Mouse (Mus musculus): ENCODE results near the gene Snw1. TPM values are rescaled to one million over a fixed set of nuclear protein-coding genes. Genes with fewer than 3 reads are reported as not detected.

The Snw1 gene
- polyA plus RNA-seq, 1 experiment from 2014 or later: 102 TPM

- Histone ChIP-seq H3K4me1 (ENCODE audit: control insufficient read depth, insufficient read depth, low read length) (no peaks in the 10 kb centered on the region), H3K27me3 (replicated peaks; ENCODE audit: control insufficient read depth, insufficient read depth, low read length) (no peaks in the 10 kb centered on the region), H3K4me3 (ENCODE audit: low read depth, low read length) (no peak overlapping the region), H3K9ac (ENCODE audit: low read depth, low read length) (no peak overlapping the region), H3K4me2 (ENCODE audit: low read depth, low read length) (no peak overlapping the region), H3K9me3 (ENCODE audit: control insufficient read depth, low read length) (no peaks in the 10 kb centered on the region), H3K27ac (replicated peaks; ENCODE audit: low read depth, low read length) (no peak overlapping the region), H3K36me3 (ENCODE audit: control insufficient read depth, insufficient read depth, low read length) (peaks cover 88% of the 10 kb centered on the region)
- ATAC-seq (ENCODE audit: low read depth) (peak; percentile 58; the same call in 1 of the 2 replicates), DNase-seq (ENCODE audit: low spot score) (no peak)
- 78% methylated on average over 8 of the region's 8 CpGs for whole genome bisulfite sequencing
These were observed 43.2 kb downstream of the Snw1 start for GRCm38 (mm10) chr12:87428885-87429284.

- H3K36me3 ChIP-seq (ENCODE audit: control insufficient read depth, insufficient read depth, low read length): peaks cover 86% of the 10 kb centered on the region
- ATAC-seq (ENCODE audit: low read depth): no peak
- WGBS: 94% methylated on average over 2 of the region's 2 CpGs
These were observed 43.8 kb downstream of the Snw1 start for GRCm38 (mm10) chr12:87428295-87428694.

DNA sequence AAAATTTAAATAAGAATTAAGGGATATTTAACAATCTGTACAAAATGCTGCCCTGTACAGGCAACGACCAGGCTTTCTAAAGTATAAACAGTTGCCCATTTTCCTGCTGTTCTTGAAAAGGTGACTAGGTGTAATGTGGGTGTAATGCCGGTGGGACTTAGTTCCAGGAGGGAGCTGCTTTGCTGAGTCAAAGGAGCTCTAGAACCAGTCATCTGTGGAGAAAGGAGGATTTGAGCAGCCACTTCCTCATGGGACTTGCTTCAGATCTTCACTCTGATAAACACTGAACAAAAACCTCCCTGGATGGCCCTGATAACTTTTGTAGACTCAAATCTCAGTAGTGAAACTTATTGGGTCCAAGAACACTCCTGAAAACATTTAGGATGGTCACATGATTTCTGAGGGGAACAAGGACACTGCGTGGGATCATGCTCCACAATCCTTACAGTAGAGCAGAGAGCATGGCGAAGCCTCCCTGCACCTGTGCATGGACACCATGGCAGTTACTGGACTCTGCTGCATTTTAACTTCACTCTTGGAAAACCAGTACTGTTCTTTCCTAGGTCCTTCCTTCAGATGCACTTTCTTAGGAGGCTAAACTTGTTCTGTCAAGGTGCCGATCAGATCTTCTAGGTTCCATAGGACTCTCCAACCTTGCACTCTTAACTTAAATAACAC, 45.6 kb downstream of the Snw1 start:
- H3K4me1 ChIP-seq (ENCODE audit: control insufficient read depth, insufficient read depth, low read length): no peaks in the 10 kb centered on the region
- no peak for ATAC-seq (ENCODE audit: low read depth)
- H3K4me3 ChIP-seq (ENCODE audit: low read depth, low read length): no peak overlapping the region
- H3K4me2 ChIP-seq (ENCODE audit: low read depth, low read length): no peak overlapping the region
- peaks cover 76% of the 10 kb centered on the region for H3K36me3 ChIP-seq (ENCODE audit: control insufficient read depth, insufficient read depth, low read length)
- 89% methylated on average over 5 of the region's 5 CpGs for WGBS
- no peaks in the 10 kb centered on the region for H3K9me3 ChIP-seq (ENCODE audit: control insufficient read depth, low read length)
- no peak overlapping the region for H3K9ac ChIP-seq (ENCODE audit: low read depth, low read length)
- no peak for DNase-seq (ENCODE audit: low spot score)
- H3K27me3 ChIP-seq (replicated peaks; ENCODE audit: control insufficient read depth, insufficient read depth, low read length): no peaks in the 10 kb centered on the region
- no peak overlapping the region for H3K27ac ChIP-seq (replicated peaks; ENCODE audit: low read depth, low read length)

More at GRCm38 (mm10) chr12:87428295-87428694, 43.8 kb downstream of the Snw1 start:
- Histone ChIP-seq H3K9me3 (ENCODE audit: control insufficient read depth, low read length) (no peaks in the 10 kb centered on the region), H3K4me3 (ENCODE audit: low read depth, low read length) (no peak overlapping the region), H3K27me3 (replicated peaks; ENCODE audit: control insufficient read depth, insufficient read depth, low read length) (no peaks in the 10 kb centered on the region), H3K4me2 (ENCODE audit: low read depth, low read length) (no peak overlapping the region), H3K4me1 (ENCODE audit: control insufficient read depth, insufficient read depth, low read length) (no peaks in the 10 kb centered on the region), H3K27ac (replicated peaks; ENCODE audit: low read depth, low read length) (no peak overlapping the region), H3K9ac (ENCODE audit: low read depth, low read length) (no peak overlapping the region)
- no peak for DNase-seq (ENCODE audit: low spot score)

- H3K4me2 ChIP-seq (ENCODE audit: low read depth, low read length): no peak overlapping the region
- no peaks in the 10 kb centered on the region for H3K27me3 ChIP-seq (replicated peaks; ENCODE audit: control insufficient read depth, insufficient read depth, low read length)
- H3K36me3 ChIP-seq (ENCODE audit: control insufficient read depth, insufficient read depth, low read length): peaks cover 56% of the 10 kb centered on the region
- no peak overlapping the region for H3K4me3 ChIP-seq (ENCODE audit: low read depth, low read length)
- ATAC-seq (ENCODE audit: low read depth) (no peak), DNase-seq (ENCODE audit: low spot score) (no peak)
- no peaks in the 10 kb centered on the region for H3K4me1 ChIP-seq (ENCODE audit: control insufficient read depth, insufficient read depth, low read length)
- no peak overlapping the region for H3K27ac ChIP-seq (replicated peaks; ENCODE audit: low read depth, low read length)
- WGBS: 26% methylated on average over 3 of the region's 3 CpGs
- no peak overlapping the region for H3K9ac ChIP-seq (ENCODE audit: low read depth, low read length)
- no peaks in the 10 kb centered on the region for H3K9me3 ChIP-seq (ENCODE audit: control insufficient read depth, low read length)
These were observed 47.6 kb downstream of the Snw1 start for GRCm38 (mm10) chr12:87424516-87424915.

DNA sequence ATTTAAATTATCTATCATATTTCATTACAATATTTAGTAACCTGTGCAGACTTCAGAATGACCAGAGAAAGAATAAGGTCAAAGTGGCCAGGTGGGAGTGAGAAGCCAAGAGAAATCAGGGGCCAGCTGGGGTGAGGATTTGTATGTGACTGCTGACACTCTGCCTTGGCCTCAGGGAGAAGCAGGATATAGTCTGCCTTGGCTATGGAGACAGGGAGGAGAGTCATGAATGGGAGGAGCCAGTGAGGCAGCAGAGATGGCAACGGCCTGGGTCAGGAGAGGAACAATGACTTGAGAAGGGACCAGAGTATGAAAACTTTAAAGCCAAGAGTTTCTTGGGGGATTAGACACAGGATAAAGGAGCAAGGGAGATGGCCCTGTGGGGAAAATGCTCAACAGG, 48.4 kb downstream of the Snw1 start:
- Histone ChIP-seq H3K4me3 (ENCODE audit: low read depth, low read length) (no peak overlapping the region), H3K27me3 (replicated peaks; ENCODE audit: control insufficient read depth, insufficient read depth, low read length) (no peaks in the 10 kb centered on the region), H3K36me3 (ENCODE audit: control insufficient read depth, insufficient read depth, low read length) (peaks cover 48% of the 10 kb centered on the region), H3K4me1 (ENCODE audit: control insufficient read depth, insufficient read depth, low read length) (no peaks in the 10 kb centered on the region), H3K4me2 (ENCODE audit: low read depth, low read length) (no peak overlapping the region), H3K9me3 (ENCODE audit: control insufficient read depth, low read length) (no peaks in the 10 kb centered on the region), H3K9ac (ENCODE audit: low read depth, low read length) (no peak overlapping the region), H3K27ac (replicated peaks; ENCODE audit: low read depth, low read length) (no peak overlapping the region)
- DNase-seq (ENCODE audit: low spot score) (no peak), ATAC-seq (ENCODE audit: low read depth) (no peak)
- 41% methylated on average over 1 of the region's 1 CpGs for WGBS

DNA sequence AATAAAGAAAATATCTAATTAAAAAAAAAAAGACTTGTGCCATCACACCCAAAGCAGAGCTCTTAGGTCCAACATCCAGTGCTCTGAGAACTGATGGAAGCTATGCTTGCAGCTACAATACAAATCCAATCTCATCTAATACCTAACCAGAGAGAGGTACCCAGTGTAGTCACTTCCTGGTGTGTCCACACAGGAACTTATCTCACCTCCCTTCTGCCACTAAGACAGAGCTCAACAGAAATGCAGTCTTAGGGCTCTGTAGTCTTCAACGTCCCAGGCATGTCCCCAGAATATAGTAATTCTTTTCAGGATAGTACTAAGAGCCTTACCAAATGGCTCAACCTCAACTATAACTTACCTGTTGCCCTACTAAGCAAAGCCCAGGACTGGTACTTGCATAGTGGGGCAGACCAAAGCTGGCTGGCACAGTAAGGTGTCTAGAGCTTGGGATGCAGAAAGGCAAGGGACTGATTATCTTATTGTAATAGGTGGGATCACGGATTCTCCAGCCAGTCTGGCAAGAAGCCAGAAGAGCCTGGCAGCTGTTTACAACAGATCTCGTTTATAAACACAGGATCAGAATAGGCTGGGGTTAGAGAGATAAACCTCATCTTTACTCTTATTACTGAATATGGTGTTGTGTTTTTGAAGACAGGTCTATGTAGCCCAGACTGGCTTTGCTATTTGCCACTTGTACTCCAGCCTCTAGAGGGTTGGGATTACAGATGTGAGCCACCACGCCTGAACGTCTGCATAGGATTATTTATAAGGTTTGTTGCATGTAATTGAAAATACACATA, 50.2 kb downstream of the Snw1 start:
- Histone ChIP-seq H3K27me3 (replicated peaks; ENCODE audit: control insufficient read depth, insufficient read depth, low read length) (no peaks in the 10 kb centered on the region), H3K9me3 (ENCODE audit: control insufficient read depth, low read length) (no peaks in the 10 kb centered on the region), H3K4me2 (ENCODE audit: low read depth, low read length) (no peak overlapping the region), H3K27ac (replicated peaks; ENCODE audit: low read depth, low read length) (no peak overlapping the region), H3K36me3 (ENCODE audit: control insufficient read depth, insufficient read depth, low read length) (peaks cover 30% of the 10 kb centered on the region), H3K4me1 (ENCODE audit: control insufficient read depth, insufficient read depth, low read length) (no peaks in the 10 kb centered on the region), H3K4me3 (ENCODE audit: low read depth, low read length) (no peak overlapping the region), H3K9ac (ENCODE audit: low read depth, low read length) (no peak overlapping the region)
- ATAC-seq (ENCODE audit: low read depth): no peak
- no peak for DNase-seq (ENCODE audit: low spot score)
- 70% methylated on average over 5 of the region's 5 CpGs for WGBS

DNA sequence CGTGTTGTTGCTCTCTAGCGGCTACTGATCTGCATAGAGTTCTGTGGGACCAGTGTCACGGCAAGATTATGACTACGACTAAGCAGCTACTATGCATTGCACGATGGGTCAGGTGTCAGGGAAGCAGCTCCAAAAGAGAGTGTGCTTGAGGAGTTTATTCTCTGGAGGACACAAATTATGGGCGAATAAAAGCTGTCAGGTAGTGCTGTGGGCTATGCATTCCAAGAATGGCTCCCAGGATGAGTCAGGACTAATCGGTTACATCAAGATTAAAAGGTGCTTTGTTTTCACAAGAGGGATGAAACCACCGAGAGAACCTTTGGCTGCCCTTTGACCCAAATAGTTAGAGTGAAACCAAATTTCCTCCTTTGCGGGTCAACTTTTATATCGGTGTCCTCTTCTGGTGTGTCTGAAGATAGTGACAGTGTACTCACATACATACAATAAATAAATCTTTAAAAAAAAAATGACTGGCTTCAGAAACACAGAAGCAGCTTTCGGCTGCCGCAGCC, 52.0 kb downstream of the Snw1 start:
- H3K9ac ChIP-seq (ENCODE audit: low read depth, low read length): no peak overlapping the region
- H3K27me3 ChIP-seq (replicated peaks; ENCODE audit: control insufficient read depth, insufficient read depth, low read length): no peaks in the 10 kb centered on the region
- no peaks in the 10 kb centered on the region for H3K9me3 ChIP-seq (ENCODE audit: control insufficient read depth, low read length)
- no peaks in the 10 kb centered on the region for H3K4me1 ChIP-seq (ENCODE audit: control insufficient read depth, insufficient read depth, low read length)
- H3K4me2 ChIP-seq (ENCODE audit: low read depth, low read length): no peak overlapping the region
- no peak overlapping the region for H3K27ac ChIP-seq (replicated peaks; ENCODE audit: low read depth, low read length)
- 59% methylated on average over 12 of the region's 12 CpGs for WGBS
- no peak for DNase-seq (ENCODE audit: low spot score)
- peaks cover 12% of the 10 kb centered on the region for H3K36me3 ChIP-seq (ENCODE audit: control insufficient read depth, insufficient read depth, low read length)
- H3K4me3 ChIP-seq (ENCODE audit: low read depth, low read length): no peak overlapping the region
- ATAC-seq (ENCODE audit: low read depth): no peak

DNA sequence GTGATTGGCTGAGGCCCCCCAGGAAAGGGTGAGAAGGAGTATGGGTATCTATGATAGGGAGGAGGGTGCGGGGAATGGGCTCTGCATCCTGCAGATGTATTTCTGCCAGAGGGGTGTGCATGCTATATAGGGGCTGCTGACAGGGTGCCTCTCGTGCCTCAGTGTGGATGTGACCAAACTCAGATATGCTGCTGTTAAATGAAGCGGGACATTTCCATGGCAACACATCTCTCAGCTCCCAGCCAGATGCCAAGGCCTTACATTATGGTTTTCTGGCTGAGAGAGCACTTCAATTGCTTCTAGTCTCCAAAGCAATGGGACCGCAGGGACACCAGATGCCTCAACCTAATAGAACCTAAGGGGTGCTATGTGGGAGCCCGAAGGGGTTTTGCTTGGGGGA, 53.2 kb downstream of the Snw1 start:
- no peak overlapping the region for H3K9ac ChIP-seq (ENCODE audit: low read depth, low read length)
- no peak overlapping the region for H3K4me3 ChIP-seq (ENCODE audit: low read depth, low read length)
- 69% methylated on average over 5 of the region's 5 CpGs for WGBS
- no peak overlapping the region for H3K27ac ChIP-seq (replicated peaks; ENCODE audit: low read depth, low read length)
- ATAC-seq (ENCODE audit: low read depth): peak; percentile 73
- peaks cover 12% of the 10 kb centered on the region for H3K36me3 ChIP-seq (ENCODE audit: control insufficient read depth, insufficient read depth, low read length)
- no peak overlapping the region for H3K4me2 ChIP-seq (ENCODE audit: low read depth, low read length)
- H3K4me1 ChIP-seq (ENCODE audit: control insufficient read depth, insufficient read depth, low read length): no peaks in the 10 kb centered on the region
- peak; percentile 78 for DNase-seq (ENCODE audit: low spot score)
- H3K27me3 ChIP-seq (replicated peaks; ENCODE audit: control insufficient read depth, insufficient read depth, low read length): no peaks in the 10 kb centered on the region
- H3K9me3 ChIP-seq (ENCODE audit: control insufficient read depth, low read length): no peaks in the 10 kb centered on the region
